ENCODE assay signal across 12 mouse cellular contexts in genomic region chr16:96156019-96156418, GRCm38 (mm10). TPM values are rescaled to one million over a fixed set of nuclear protein-coding genes. Genes with fewer than 3 reads are reported as not detected.
DNase-seq lines count a peak whose midpoint lies in the region; ATAC-seq lines count a peak whose summit lies in the region.
"Had no signal": no experiment of that assay in that cellular context is flagged by ENCODE, and none has a peak within 500 bp of the region (broad histone marks: within the 10 kb centered on the region; RNA-seq: fewer than 3 reads in every experiment).

No protein-coding gene starts in this region.

- no peak overlapping the region for H3K4me2 ChIP-seq in kidney, embryonic 16.5 days (replicated peaks; ENCODE audit: low read depth, low read length)
- H3K4me2 ChIP-seq: liver, embryonic 13.5 days had no signal

- H3K9ac ChIP-seq in kidney, embryonic 16.5 days (replicated peaks; ENCODE audit: low read length), result no peak overlapping the region
- H3K9ac ChIP-seq: liver, embryonic 13.5 days had no signal

- no peaks in the 10 kb centered on the region for H3K9me3 ChIP-seq in heart, embryonic 10.5 days
- no peaks in the 10 kb centered on the region for H3K9me3 ChIP-seq in kidney, embryonic 16.5 days (ENCODE audit: low read length)
- H3K9me3 ChIP-seq: liver, embryonic 13.5 days had no signal

- peaks cover 29% of the 10 kb centered on the region for H3K4me1 ChIP-seq in heart, embryonic 10.5 days
- H3K4me1 ChIP-seq in kidney, embryonic 16.5 days (ENCODE audit: insufficient read depth, low read length), result peaks cover 19% of the 10 kb centered on the region

- DNase-seq in heart, adult 8-10 months (ENCODE audit: low spot score), result peak; percentile 13
- DNase-seq in heart, embryonic 10.5 days (ENCODE audit: low spot score), result no peak
- DNase-seq in frontal cortex, postnatal 10 days (ENCODE audit: low spot score in 2 of 2), result peak; percentile 48 to 74
- DNase-seq in left cerebral cortex, adult 18-20 months (ENCODE audit: low spot score in 2 of 2), result peak; percentile 64 to 66
- DNase-seq in right cerebral cortex, postnatal 4 days, result peak; percentile 33
- no peak for DNase-seq in lung, postnatal 14 days
- DNase-seq: kidney, postnatal 36 days; liver, embryonic 13.5 days had no signal

- H3K27me3 ChIP-seq in heart, embryonic 10.5 days (ENCODE audit: insufficient read depth, poor library complexity, severe bottlenecking), result no peaks in the 10 kb centered on the region
- no peaks in the 10 kb centered on the region for H3K27me3 ChIP-seq in kidney, embryonic 16.5 days (ENCODE audit: insufficient read depth, low read length)

- WGBS in heart, embryonic 10.5 days, result 89% methylated on average over 8 of the region's 8 CpGs
- WGBS in kidney, embryonic 16.5 days, result 93% methylated on average over 8 of the region's 8 CpGs

- ATAC-seq in megakaryocyte progenitor cell, adult 5-6 weeks (replicated peaks; ENCODE audit: poor library complexity), result no peak
- ATAC-seq in kidney, embryonic 16.5 days (ENCODE audit: low FRiP score, low TSS enrichment), result no peak
- ATAC-seq: forebrain, embryonic 16.5 days; hindbrain, embryonic 16.5 days had no signal

- H3K36me3 ChIP-seq in heart, embryonic 10.5 days, result peaks cover 43% of the 10 kb centered on the region
- H3K36me3 ChIP-seq in kidney, embryonic 16.5 days (ENCODE audit: insufficient read depth, low read length), result peaks cover 18% of the 10 kb centered on the region

- H3K4me3 ChIP-seq in heart, embryonic 10.5 days, result no peak overlapping the region
- no peak overlapping the region for H3K4me3 ChIP-seq in kidney, embryonic 16.5 days (ENCODE audit: low read length)
- H3K4me3 ChIP-seq: liver, embryonic 13.5 days had no signal

- no peak overlapping the region for H3K27ac ChIP-seq in heart, embryonic 10.5 days
- H3K27ac ChIP-seq in kidney, embryonic 16.5 days (ENCODE audit: low read length), result no peak overlapping the region
- H3K27ac ChIP-seq: liver, embryonic 13.5 days had no signal

RNA-seq across cellular contexts. Expression of gene Wrb, which starts 10.8 kb away (rescaled TPM):
- total RNA-seq in heart, adult 8-10 months (2022), result 10 to 100 TPM; 13.6 to 17.6 (median 15.9) TPM
- polyA plus RNA-seq in heart, embryonic 10.5 days (2016; fragmentation: Nextera tagmentation; extraction: Ambion mirVana), result 94.3 and 111 TPM in 2 replicates
- total RNA-seq in left cerebral cortex, adult 18-20 months (2021), result 10 to 100 TPM; 74.7 to 90.4 TPM
- total RNA-seq in megakaryocyte progenitor cell, adult 5-6 weeks (2015), result 10.5 and 13.3 TPM in 2 replicates
- total RNA-seq in megakaryocyte progenitor cell, adult 5-6 weeks (2017), result 16.2 and 20.1 TPM in 2 replicates
- polyA plus RNA-seq in kidney, embryonic 16.5 days (2015; fragmentation: Nextera tagmentation; extraction: Ambion mirVana), result 70.1 and 75.2 TPM in 2 replicates

RNA-seq across cellular contexts. Expression of gene Hmgn1, which starts 28.5 kb away (rescaled TPM):
- total RNA-seq in heart, adult 8-10 months (2022), result 10 to 100 TPM; 40.6 to 57.8 (median 43.0) TPM
- polyA plus RNA-seq in heart, embryonic 10.5 days (2016; fragmentation: Nextera tagmentation; extraction: Ambion mirVana), result 554 and 714 TPM in 2 replicates
- 10 to 100 TPM; 65.7 to 67.0 TPM for total RNA-seq in left cerebral cortex, adult 18-20 months (2021)
- 123 and 124 TPM in 2 replicates for total RNA-seq in megakaryocyte progenitor cell, adult 5-6 weeks (2015)
- total RNA-seq in megakaryocyte progenitor cell, adult 5-6 weeks (2017), result 120 and 271 TPM in 2 replicates
- polyA plus RNA-seq in kidney, embryonic 16.5 days (2015; fragmentation: Nextera tagmentation; extraction: Ambion mirVana), result 609 and 649 TPM in 2 replicates

RNA-seq across cellular contexts. Expression of gene Lca5l, which starts 36.1 kb away (rescaled TPM):
- total RNA-seq in heart, adult 8-10 months (2022), result under 1 TPM; 0.19 to 0.60 (median 0.29) TPM
- 1.3 TPM in 2 replicates for polyA plus RNA-seq in heart, embryonic 10.5 days (2016; fragmentation: Nextera tagmentation; extraction: Ambion mirVana)
- total RNA-seq in left cerebral cortex, adult 18-20 months (2021), result 1 to 10 TPM; 1.3 to 2.0 TPM
- total RNA-seq in megakaryocyte progenitor cell, adult 5-6 weeks (2015), result not detected in 2 replicates
- 0.42 TPM in 1 of 2 replicates, not detected in the other for total RNA-seq in megakaryocyte progenitor cell, adult 5-6 weeks (2017)
- polyA plus RNA-seq in kidney, embryonic 16.5 days (2015; fragmentation: Nextera tagmentation; extraction: Ambion mirVana), result 0.94 and 1.0 TPM in 2 replicates

RNA-seq across cellular contexts. Expression of gene Sh3bgr, which starts 44.2 kb away (rescaled TPM):
- total RNA-seq in heart, adult 8-10 months (2022), result 100 to 1,000 TPM; 279 to 382 (median 369) TPM
- polyA plus RNA-seq in heart, embryonic 10.5 days (2016; fragmentation: Nextera tagmentation; extraction: Ambion mirVana), result 465 and 713 TPM in 2 replicates
- total RNA-seq in left cerebral cortex, adult 18-20 months (2021), result 1 to 10 TPM in 1 of 2 experiments, under 1 TPM in 1; 0.63 to 1.1 TPM
- 0.78 TPM in 1 of 2 replicates, not detected in the other for total RNA-seq in megakaryocyte progenitor cell, adult 5-6 weeks (2015)
- not detected in 2 replicates for total RNA-seq in megakaryocyte progenitor cell, adult 5-6 weeks (2017)
- polyA plus RNA-seq in kidney, embryonic 16.5 days (2015; fragmentation: Nextera tagmentation; extraction: Ambion mirVana), result 5.3 and 9.4 TPM in 2 replicates

Comparison
In these comparisons a context has a peak if more than half of its experiments do, and no peak if none do; other contexts are left out.
1. DNase-seq: peak in heart, adult 8-10 months (single experiment), frontal cortex, postnatal 10 days (2 of 2), left cerebral cortex, adult 18-20 months (2 of 2) and right cerebral cortex, postnatal 4 days (single experiment); none in heart, embryonic 10.5 days (single experiment) and lung, postnatal 14 days (single experiment).